Mouse (Mus musculus): ENCODE results near the gene Mybbp1a.

DNA sequence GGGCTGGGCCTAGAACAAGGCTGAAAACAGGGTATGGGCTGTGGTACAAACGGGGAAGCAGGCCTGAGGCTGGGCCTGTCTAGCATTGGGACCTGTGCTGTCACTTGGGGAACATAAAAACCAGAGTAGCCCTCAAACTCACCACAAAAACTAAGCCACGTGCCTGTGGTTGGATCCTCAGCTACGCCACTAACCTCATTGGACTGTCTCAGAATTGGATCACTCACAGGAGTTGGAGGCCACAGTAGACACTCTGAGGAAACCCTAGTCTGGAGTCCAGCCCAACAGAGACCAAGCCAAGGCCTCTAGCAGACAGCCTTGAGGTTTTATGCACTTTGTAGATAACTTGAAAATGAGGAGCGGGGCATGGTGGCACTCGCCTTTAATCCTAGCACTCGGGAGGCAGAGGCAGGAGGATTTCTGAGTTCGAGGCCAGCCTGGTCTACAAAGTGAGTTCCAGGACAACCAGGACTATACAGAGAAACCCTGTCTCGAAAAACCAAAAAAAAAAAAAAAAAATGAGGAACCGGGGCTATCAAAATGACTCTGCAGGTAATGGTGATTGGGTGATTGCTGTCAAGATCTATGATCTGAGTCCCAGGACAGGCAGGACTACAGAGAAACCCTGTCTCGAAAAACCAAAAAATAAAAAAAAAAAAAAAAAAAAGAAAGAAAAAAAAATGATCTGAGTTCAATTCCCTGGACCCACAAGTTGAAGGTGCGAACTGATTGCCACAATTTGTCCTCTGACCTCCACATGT lies 19.5 kb upstream of the Mybbp1a start:
- TF ChIP-seq CTCF (IDR thresholded peaks at IDR 0.05; ENCODE audit: low read depth): no peak
- no peak for TF ChIP-seq EP300 (optimal IDR thresholded peaks at IDR 0.05)

Measured in stomach, postnatal 0 days (tissue).